ENCODE assay signal across 8 mouse cellular contexts in the genomic region with DNA sequence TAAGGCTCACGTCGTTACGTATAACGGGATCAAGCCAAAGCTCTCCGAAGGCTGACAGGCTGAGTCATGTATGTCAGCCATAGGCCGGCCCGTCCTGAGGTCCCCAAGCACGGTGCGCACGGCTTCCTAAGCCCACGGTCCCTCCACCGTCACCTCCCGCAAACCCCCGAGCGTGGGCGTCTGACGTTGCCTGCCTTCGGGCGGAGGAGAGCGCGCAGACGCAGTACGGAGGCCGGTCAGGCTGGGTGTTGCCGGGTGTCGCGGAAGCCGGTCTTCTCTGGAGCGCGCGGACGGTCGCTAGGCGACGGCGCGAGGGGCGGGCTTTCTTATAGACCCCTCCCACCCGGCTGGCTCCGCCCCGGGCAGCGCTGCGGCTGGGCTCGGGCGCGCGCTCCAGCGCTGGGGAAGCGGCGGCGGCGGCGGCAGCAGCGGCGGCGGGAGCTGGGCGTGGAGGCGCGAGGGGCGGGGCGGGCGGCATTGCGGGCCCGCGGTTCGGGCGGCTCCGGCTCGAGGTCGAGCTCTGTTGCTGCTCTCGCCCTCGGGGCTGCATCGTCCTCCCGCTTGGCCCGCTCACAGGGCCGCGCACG. TPM values are rescaled to one million over a fixed set of nuclear protein-coding genes. Genes with fewer than 3 reads are reported as not detected.
DNase-seq lines count a peak whose midpoint lies in the region; ATAC-seq lines count a peak whose summit lies in the region.

A gene (plus strand): TSS at position 463 of the 587 bp plus-strand sequence.

- peak; percentile 89 for ATAC-seq in hindbrain, embryonic 11.5 days (ENCODE audit: low FRiP score)

- H3K36me3 ChIP-seq in hindbrain, embryonic 11.5 days (ENCODE audit: control insufficient read depth, insufficient read depth, low read length) = no peaks in the 10 kb centered on the region

- no peaks in the 10 kb centered on the region for H3K27me3 ChIP-seq in hindbrain, embryonic 11.5 days (ENCODE audit: control insufficient read depth, insufficient read depth, low read length)

- DNase-seq in Muller cell, postnatal 12 days (ENCODE audit: inconsistent ontology term) = peak; percentile 99
- peak; percentile 99 for DNase-seq in cerebellum, adult 9-11 months
- peak; percentile 93 to 97 for DNase-seq in frontal cortex, adult 2 months (ENCODE audit: extremely low spot score in 1 of 2, low spot score in 1 of 2)
- DNase-seq in hindbrain, embryonic 11.5 days (ENCODE audit: low spot score) = peak; percentile 97
- peak; percentile 96 to 98 for DNase-seq in layer of hippocampus, postnatal 10 days (ENCODE audit: low spot score in 2 of 2)
- DNase-seq in lung, postnatal 10 days = peak; percentile 97
- DNase-seq in retina, adult 2 months (ENCODE audit: low read depth, low spot score) = peak; percentile 92
- peak; percentile 93 to 97 for DNase-seq in thymus, postnatal 36 days

- WGBS in hindbrain, embryonic 11.5 days = under 1% methylated on average over 51 of the region's 78 CpGs

- H3K9ac ChIP-seq in hindbrain, embryonic 11.5 days (ENCODE audit: low read depth, low read length) = peak within 1 kb of the TSS; percentile 85

- no peaks in the 10 kb centered on the region for H3K4me1 ChIP-seq in hindbrain, embryonic 11.5 days (replicated peaks; ENCODE audit: control insufficient read depth, insufficient read depth, low read length)

- peak within 1 kb of the TSS; percentile 79 for H3K4me2 ChIP-seq in hindbrain, embryonic 11.5 days (replicated peaks; ENCODE audit: low read depth, low read length)

- peak within 1 kb of the TSS; percentile 79 for H3K4me3 ChIP-seq in hindbrain, embryonic 11.5 days (ENCODE audit: low read depth, low read length)

- no peaks in the 10 kb centered on the region for H3K9me3 ChIP-seq in hindbrain, embryonic 11.5 days (ENCODE audit: control insufficient read depth, low read length)

- peak within 1 kb of the TSS; percentile 93 for H3K27ac ChIP-seq in hindbrain, embryonic 11.5 days (ENCODE audit: low read depth, low read length)

RNA-seq across cellular contexts. Expression of the gene that starts here (rescaled TPM):
- 69.1 and 74.0 TPM in 2 replicates for polyA plus RNA-seq in frontal cortex, adult 2 months (2012; rRNA removed)
- 19.2 and 20.1 TPM in 2 replicates for polyA plus RNA-seq in hindbrain, embryonic 11.5 days (2014; fragmentation: Nextera tagmentation; extraction: Ambion mirVana)
- 10 to 100 TPM; 79.1 to 87.2 TPM for total RNA-seq in layer of hippocampus, postnatal 10 days (2021)

Comparison
In these comparisons a context has a peak if more than half of its experiments do, and no peak if none do; other contexts are left out.
1. Peak in every context shown above with its lines: DNase-seq, ATAC-seq, H3K4me3 ChIP-seq and H3K27ac ChIP-seq.